Mouse (Mus musculus): ENCODE data around the gene Gtf3c4. TPM values are rescaled to one million over a fixed set of nuclear protein-coding genes. Genes with fewer than 3 reads are reported as not detected.

The Gtf3c4 gene
- 13.0 and 13.9 TPM in 2 replicates for polyA plus RNA-seq (2014; fragmentation: Nextera tagmentation; extraction: Ambion mirVana)

DNA sequence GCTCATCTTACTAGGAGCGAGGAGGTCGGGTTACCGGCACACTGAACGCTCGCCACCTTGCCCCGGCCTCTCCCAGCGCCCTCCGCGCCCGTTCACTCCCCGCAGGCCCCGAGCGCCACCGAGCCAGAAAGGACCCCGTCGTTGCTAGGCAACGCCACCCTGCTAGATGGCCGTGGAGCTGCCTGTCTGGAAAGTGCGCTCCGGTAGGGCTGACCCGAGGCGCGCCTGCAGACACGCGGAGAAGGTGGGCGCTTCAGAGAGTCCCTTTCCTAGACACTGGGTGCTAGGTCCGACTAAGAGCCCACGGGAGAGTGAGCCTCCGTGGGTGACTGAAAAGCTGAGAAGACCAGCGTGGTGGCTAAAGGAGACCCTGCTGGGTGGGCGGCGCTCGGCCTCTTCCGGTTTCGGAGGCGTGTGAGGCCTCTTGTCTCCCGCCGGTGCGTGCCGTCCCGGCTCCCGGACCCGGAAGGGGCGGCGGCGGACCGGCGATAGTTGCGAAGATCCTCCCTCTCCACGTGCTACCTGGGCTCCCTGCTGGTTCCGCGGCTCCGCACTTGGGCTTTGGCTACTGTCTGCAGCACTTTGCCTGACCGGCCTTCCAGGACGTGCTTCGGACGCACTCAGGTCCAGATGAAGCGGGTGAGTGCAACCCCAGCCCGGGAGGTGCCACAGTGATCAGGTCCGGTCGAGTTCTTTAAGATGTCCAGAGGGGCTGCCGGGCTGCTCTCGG lies at the start of gene Gtf3c4, which contains the start of gene Ddx31:
Gtf3c4 (minus strand) TSS at position 139 of the 730 bp plus-strand sequence.
Ddx31 (plus strand) TSS at position 185 of the 730 bp plus-strand sequence.
- Histone ChIP-seq H3K9ac (ENCODE audit: low read length) (peak within 1 kb of the TSS; percentile 96), H3K36me3 (ENCODE audit: control insufficient read depth, insufficient read depth, low read length) (peaks cover 9% of the 10 kb centered on the region), H3K27ac (replicated peaks in 1 of 2; ENCODE audit: control insufficient read depth in 1 of 2, insufficient read depth in 1 of 2, low read depth in 2 of 2, low read length in 2 of 2) (peak within 1 kb of the TSS; percentile 88 to 91), H3K9me3 (ENCODE audit: control insufficient read depth, low read length) (no peaks in the 10 kb centered on the region), H3K27me3 (ENCODE audit: control insufficient read depth, insufficient read depth, low read length) (no peaks in the 10 kb centered on the region), H3K4me1 (ENCODE audit: control insufficient read depth in 2 of 2, insufficient read depth in 2 of 2, low read length in 2 of 2) (peaks cover 0 to 39% of the 10 kb centered on the region in 2 experiments; a peak in 3 of 4 replicates), H3K4me2 (ENCODE audit: low read length) (peak within 1 kb of the TSS; percentile 87), H3K4me3 (ENCODE audit: control insufficient read depth in 1 of 2, insufficient read depth in 1 of 2, low read depth in 1 of 2, low read length in 2 of 2) (peak within 1 kb of the TSS; percentile 88 to 98)
- WGBS = under 1% methylated on average over 60 of the region's 63 CpGs
- ATAC-seq (ENCODE audit: insufficient number of reproducible peaks, insufficient read depth, low FRiP score, low read depth) = peak; percentile 91

DNA sequence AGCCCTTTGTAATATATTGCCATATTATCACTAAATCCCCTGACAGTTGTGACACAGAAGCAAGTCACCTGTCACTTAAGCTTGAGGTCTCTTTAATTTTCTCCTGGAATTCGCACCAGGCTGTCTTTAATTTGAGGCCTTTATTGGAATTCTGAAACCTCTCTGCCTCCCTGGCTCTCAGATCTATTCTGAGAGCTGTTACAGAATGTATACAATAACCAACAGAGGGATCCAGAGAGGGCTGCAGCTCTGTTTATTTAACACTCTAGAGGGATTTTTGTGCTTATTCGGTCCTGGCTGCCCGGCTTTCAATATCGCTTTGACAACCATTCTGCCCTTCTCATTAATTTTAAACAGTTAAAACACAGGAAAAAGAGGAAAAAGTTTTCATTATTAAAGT lies 44.8 kb upstream of the Gtf3c4 start:
- Histone ChIP-seq H3K9ac (ENCODE audit: low read length) (no peak overlapping the region), H3K4me2 (ENCODE audit: low read length) (no peak overlapping the region), H3K27ac (replicated peaks in 1 of 2; ENCODE audit: control insufficient read depth in 1 of 2, insufficient read depth in 1 of 2, low read depth in 2 of 2, low read length in 2 of 2) (no peak overlapping the region), H3K4me3 (ENCODE audit: control insufficient read depth in 1 of 2, insufficient read depth in 1 of 2, low read depth in 1 of 2, low read length in 2 of 2) (no peak overlapping the region), H3K4me1 (ENCODE audit: control insufficient read depth in 2 of 2, insufficient read depth in 2 of 2, low read length in 2 of 2) (no peaks in the 10 kb centered on the region), H3K9me3 (ENCODE audit: control insufficient read depth, low read length) (no peaks in the 10 kb centered on the region), H3K36me3 (ENCODE audit: control insufficient read depth, insufficient read depth, low read length) (peaks cover 82% of the 10 kb centered on the region), H3K27me3 (ENCODE audit: control insufficient read depth, insufficient read depth, low read length) (no peaks in the 10 kb centered on the region)
- no peak for ATAC-seq (ENCODE audit: insufficient number of reproducible peaks, insufficient read depth, low FRiP score, low read depth)
- WGBS = 86% methylated on average over 4 of the region's 4 CpGs

DNA sequence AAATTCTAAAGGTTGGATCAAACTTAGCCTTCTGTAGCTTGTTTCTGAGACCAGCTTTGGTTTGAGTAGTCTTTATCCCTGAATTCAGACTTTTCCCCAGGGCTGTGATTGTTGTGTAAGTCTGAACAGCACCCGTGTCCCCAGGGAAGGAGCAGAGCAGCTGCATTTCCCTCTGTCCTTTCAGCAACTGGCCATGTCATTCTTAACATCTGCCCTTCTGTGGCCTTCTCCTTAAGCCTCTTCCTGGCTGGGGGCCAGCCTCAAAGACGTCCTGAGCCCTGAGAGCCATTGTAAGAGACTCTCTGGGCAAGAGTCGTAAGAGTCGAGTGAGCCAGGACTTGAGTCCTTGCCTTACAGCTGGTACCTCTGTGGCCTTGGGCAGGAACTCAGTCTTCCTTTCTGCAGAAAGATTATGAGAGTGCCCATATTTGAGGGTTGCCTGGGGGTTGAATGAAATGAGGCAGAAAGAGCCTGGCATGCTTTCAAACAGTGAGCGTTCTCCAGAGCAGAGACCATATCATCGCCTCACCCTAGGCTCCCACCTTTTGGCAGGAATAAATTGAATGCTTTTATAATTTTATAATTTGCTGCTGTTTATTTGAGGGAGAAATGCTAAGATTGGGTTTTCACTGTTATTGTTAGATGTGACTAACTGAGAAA lies 42.8 kb upstream of the Gtf3c4 start:
- Histone ChIP-seq H3K36me3 (ENCODE audit: control insufficient read depth, insufficient read depth, low read length) (peaks cover 77% of the 10 kb centered on the region), H3K27me3 (ENCODE audit: control insufficient read depth, insufficient read depth, low read length) (no peaks in the 10 kb centered on the region), H3K9me3 (ENCODE audit: control insufficient read depth, low read length) (no peaks in the 10 kb centered on the region), H3K4me3 (ENCODE audit: control insufficient read depth in 1 of 2, insufficient read depth in 1 of 2, low read depth in 1 of 2, low read length in 2 of 2) (no peak overlapping the region), H3K4me1 (ENCODE audit: control insufficient read depth in 2 of 2, insufficient read depth in 2 of 2, low read length in 2 of 2) (no peaks in the 10 kb centered on the region), H3K9ac (ENCODE audit: low read length) (no peak overlapping the region), H3K27ac (replicated peaks in 1 of 2; ENCODE audit: control insufficient read depth in 1 of 2, insufficient read depth in 1 of 2, low read depth in 2 of 2, low read length in 2 of 2) (no peak overlapping the region), H3K4me2 (ENCODE audit: low read length) (no peak overlapping the region)
- no peak for ATAC-seq (ENCODE audit: insufficient number of reproducible peaks, insufficient read depth, low FRiP score, low read depth)
- 84% methylated on average over 6 of the region's 6 CpGs for WGBS

DNA sequence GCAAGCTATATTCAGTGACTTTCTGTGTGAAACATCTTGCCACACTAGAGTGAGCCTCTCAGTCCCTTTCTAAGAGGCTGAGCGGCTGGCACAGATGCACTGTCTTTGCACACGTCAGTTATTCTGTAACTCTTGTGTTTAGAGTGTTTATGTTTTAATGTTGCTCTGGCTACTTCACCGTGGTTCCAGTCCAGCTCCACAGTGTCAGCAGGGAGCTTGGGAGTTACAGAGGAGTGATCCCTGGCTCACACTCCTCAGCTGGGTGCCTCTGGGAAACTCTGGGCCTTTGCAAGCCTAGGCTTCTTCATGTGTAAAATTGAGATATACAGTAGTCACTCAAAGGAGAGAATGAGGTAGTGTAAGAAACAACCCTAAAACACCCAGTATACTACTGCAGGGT lies 41.9 kb upstream of the Gtf3c4 start:
- Histone ChIP-seq H3K4me3 (ENCODE audit: control insufficient read depth in 1 of 2, insufficient read depth in 1 of 2, low read depth in 1 of 2, low read length in 2 of 2) (no peak overlapping the region), H3K4me1 (ENCODE audit: control insufficient read depth in 2 of 2, insufficient read depth in 2 of 2, low read length in 2 of 2) (no peaks in the 10 kb centered on the region), H3K9ac (ENCODE audit: low read length) (no peak overlapping the region), H3K27ac (replicated peaks in 1 of 2; ENCODE audit: control insufficient read depth in 1 of 2, insufficient read depth in 1 of 2, low read depth in 2 of 2, low read length in 2 of 2) (no peak overlapping the region), H3K36me3 (ENCODE audit: control insufficient read depth, insufficient read depth, low read length) (peaks cover 77% of the 10 kb centered on the region), H3K9me3 (ENCODE audit: control insufficient read depth, low read length) (no peaks in the 10 kb centered on the region), H3K27me3 (ENCODE audit: control insufficient read depth, insufficient read depth, low read length) (no peaks in the 10 kb centered on the region), H3K4me2 (ENCODE audit: low read length) (no peak overlapping the region)
- ATAC-seq (ENCODE audit: insufficient number of reproducible peaks, insufficient read depth, low FRiP score, low read depth) = no peak
- 87% methylated on average over 3 of the region's 3 CpGs for WGBS

DNA sequence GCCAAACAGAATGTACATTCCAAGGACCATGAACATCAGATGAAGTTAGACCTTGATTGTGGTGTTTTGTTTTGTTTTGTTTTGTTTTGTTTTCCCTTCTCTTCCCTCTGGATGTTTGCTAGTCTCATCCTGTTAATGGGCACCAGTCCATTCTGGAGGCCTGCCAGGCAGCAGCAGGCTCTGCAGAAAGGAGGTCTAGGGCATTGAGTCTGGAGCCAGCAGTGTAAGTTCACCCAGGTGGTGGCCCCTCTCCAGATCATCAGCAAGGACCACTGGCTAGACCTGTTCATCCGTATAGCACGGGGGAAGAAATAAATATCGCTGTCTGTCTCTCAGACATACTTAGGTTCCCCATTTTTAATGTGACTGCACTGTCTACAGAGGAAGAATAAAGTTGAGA lies 41.1 kb upstream of the Gtf3c4 start:
- Histone ChIP-seq H3K9ac (ENCODE audit: low read length) (no peak overlapping the region), H3K27ac (replicated peaks in 1 of 2; ENCODE audit: control insufficient read depth in 1 of 2, insufficient read depth in 1 of 2, low read depth in 2 of 2, low read length in 2 of 2) (no peak overlapping the region), H3K27me3 (ENCODE audit: control insufficient read depth, insufficient read depth, low read length) (no peaks in the 10 kb centered on the region), H3K9me3 (ENCODE audit: control insufficient read depth, low read length) (no peaks in the 10 kb centered on the region), H3K4me2 (ENCODE audit: low read length) (no peak overlapping the region), H3K36me3 (ENCODE audit: control insufficient read depth, insufficient read depth, low read length) (peaks cover 81% of the 10 kb centered on the region), H3K4me1 (ENCODE audit: control insufficient read depth in 2 of 2, insufficient read depth in 2 of 2, low read length in 2 of 2) (no peaks in the 10 kb centered on the region), H3K4me3 (ENCODE audit: control insufficient read depth in 1 of 2, insufficient read depth in 1 of 2, low read depth in 1 of 2, low read length in 2 of 2) (no peak overlapping the region)
- no peak for ATAC-seq (ENCODE audit: insufficient number of reproducible peaks, insufficient read depth, low FRiP score, low read depth)
- 89% methylated on average over 3 of the region's 3 CpGs for WGBS

DNA sequence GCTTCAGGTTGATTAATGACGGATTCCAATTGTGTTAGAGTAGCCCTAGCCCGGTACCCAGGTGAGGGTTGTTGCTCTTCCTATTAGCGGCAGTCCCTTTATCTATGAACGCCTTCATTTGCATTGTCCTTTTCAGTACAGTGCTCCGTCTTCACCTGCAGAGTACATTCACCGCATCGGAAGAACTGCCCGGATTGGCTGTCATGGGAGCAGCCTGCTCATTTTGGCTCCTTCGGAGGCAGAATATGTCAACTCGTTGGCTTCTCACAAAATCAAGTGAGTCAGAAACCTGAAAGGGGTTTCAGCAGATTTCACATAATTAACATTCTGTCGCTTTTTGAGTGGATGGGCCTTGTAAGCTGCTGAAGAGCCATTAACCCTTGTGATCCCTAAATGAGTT lies 35.4 kb upstream of the Gtf3c4 start:
- no peak for ATAC-seq (ENCODE audit: insufficient number of reproducible peaks, insufficient read depth, low FRiP score, low read depth)
- Histone ChIP-seq H3K27me3 (ENCODE audit: control insufficient read depth, insufficient read depth, low read length) (no peaks in the 10 kb centered on the region), H3K9me3 (ENCODE audit: control insufficient read depth, low read length) (no peaks in the 10 kb centered on the region), H3K36me3 (ENCODE audit: control insufficient read depth, insufficient read depth, low read length) (peaks cover 65% of the 10 kb centered on the region), H3K4me2 (ENCODE audit: low read length) (no peak overlapping the region), H3K27ac (replicated peaks in 1 of 2; ENCODE audit: control insufficient read depth in 1 of 2, insufficient read depth in 1 of 2, low read depth in 2 of 2, low read length in 2 of 2) (no peak overlapping the region), H3K9ac (ENCODE audit: low read length) (no peak overlapping the region), H3K4me3 (ENCODE audit: control insufficient read depth in 1 of 2, insufficient read depth in 1 of 2, low read depth in 1 of 2, low read length in 2 of 2) (no peak overlapping the region), H3K4me1 (ENCODE audit: control insufficient read depth in 2 of 2, insufficient read depth in 2 of 2, low read length in 2 of 2) (no peaks in the 10 kb centered on the region)
- 83% methylated on average over 11 of the region's 11 CpGs for WGBS

DNA sequence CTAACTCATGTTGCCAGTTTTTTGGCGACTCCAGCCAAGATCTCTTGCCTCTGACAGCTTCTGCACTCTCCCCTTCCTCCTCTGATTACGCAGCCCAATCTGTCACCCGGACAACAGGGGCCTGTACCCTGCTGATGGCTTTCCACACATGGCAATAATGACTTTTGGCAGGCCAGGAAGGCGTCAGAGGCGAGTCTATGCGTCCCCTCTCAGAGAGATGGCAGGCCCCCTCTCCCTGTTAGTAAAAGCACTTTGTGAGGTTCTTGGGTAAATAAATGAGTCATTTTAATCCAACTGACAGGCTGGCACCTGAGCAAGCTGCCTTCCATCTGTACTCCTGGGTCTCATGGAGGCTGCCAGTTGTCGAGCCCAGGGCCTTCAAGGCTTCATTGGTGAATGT lies 27.3 kb upstream of the Gtf3c4 start:
- Histone ChIP-seq H3K4me1 (ENCODE audit: control insufficient read depth in 2 of 2, insufficient read depth in 2 of 2, low read length in 2 of 2) (no peaks in the 10 kb centered on the region), H3K4me2 (ENCODE audit: low read length) (no peak overlapping the region), H3K27me3 (ENCODE audit: control insufficient read depth, insufficient read depth, low read length) (no peaks in the 10 kb centered on the region), H3K9me3 (ENCODE audit: control insufficient read depth, low read length) (no peaks in the 10 kb centered on the region), H3K9ac (ENCODE audit: low read length) (no peak overlapping the region), H3K36me3 (ENCODE audit: control insufficient read depth, insufficient read depth, low read length) (peaks cover 57% of the 10 kb centered on the region), H3K27ac (replicated peaks in 1 of 2; ENCODE audit: control insufficient read depth in 1 of 2, insufficient read depth in 1 of 2, low read depth in 2 of 2, low read length in 2 of 2) (no peak overlapping the region), H3K4me3 (ENCODE audit: control insufficient read depth in 1 of 2, insufficient read depth in 1 of 2, low read depth in 1 of 2, low read length in 2 of 2) (no peak overlapping the region)
- no peak for ATAC-seq (ENCODE audit: insufficient number of reproducible peaks, insufficient read depth, low FRiP score, low read depth)
- 68% methylated on average over 7 of the region's 7 CpGs for WGBS

All from heart, embryonic 14.5 days (tissue).